Mouse (Mus musculus): ENCODE measurements at regions not wholly inside any gene's neighbourhood (a gene's known extent, or its start where the extent isn't known, plus 50 kb on each side); places are given as distances from the start of the nearest gene placed in this dataset.

- TF ChIP-seq POLR2A (IDR thresholded peaks at IDR 0.05; ENCODE audit: borderline replicate concordance, control insufficient read depth, low read depth, low read length) (no peak), CTCF (IDR thresholded peaks at IDR 0.05; ENCODE audit: control insufficient read depth, insufficient read depth, low read length) (no peak)
Measured at GRCm38 (mm10) chr19:28777674-28778073, 57.2 kb upstream of the Slc1a1 start.

All from bone marrow, adult 2 months (tissue).